Mouse (Mus musculus) ES-E14 (cell line): ENCODE results near the gene Tbl1xr1. TPM values are rescaled to one million over a fixed set of nuclear protein-coding genes. Genes with fewer than 3 reads are reported as not detected.

Experiments used
- DNase-seq: peaks from one replicate; pipeline ENCODE4 v3.0.0-alpha.2; 2013; ENCODE audit warnings: low read depth, low spot score
- H3K27ac ChIP-seq: 2 replicates; pipeline ENCODE4 v1.5.1; 2012; ENCODE audit warnings: low read depth, mild to moderate bottlenecking, low read length, moderate library complexity, mixed read lengths; ENCODE audit not compliant: poor library complexity, insufficient read depth, severe bottlenecking
- H3K36me3 ChIP-seq: 2 replicates; pipeline ENCODE4 v1.6.1; 2012; ENCODE audit warnings: mild to moderate bottlenecking, low read length, moderate library complexity, mixed read lengths; ENCODE audit not compliant: control insufficient read depth, poor library complexity, insufficient read depth, severe bottlenecking
- H3K4me1 ChIP-seq, 2 experiments: fragments of 150-350 bp in 1 of 2; sonication (generic) in 1 of 2; 2 replicates each; pipeline ENCODE4 v1.6.1; 2012; ENCODE audit warnings: low read length in 2 of 2, mild to moderate bottlenecking in 1 of 2, mixed read lengths in 1 of 2; ENCODE audit not compliant: control insufficient read depth in 2 of 2, insufficient read depth in 2 of 2, poor library complexity in 1 of 2
- H3K4me3 ChIP-seq, 2 experiments: fragments of 150-350 bp in 1 of 2; sonication (generic) in 1 of 2; 2 replicates each; pipeline ENCODE4 v1.5.1; 2012; ENCODE audit warnings: low read length in 2 of 2, low read depth in 1 of 2, mild to moderate bottlenecking in 1 of 2, mixed read lengths in 1 of 2; ENCODE audit not compliant: insufficient read depth in 1 of 2, poor library complexity in 1 of 2, severe bottlenecking in 1 of 2
- H3K9ac ChIP-seq: 2 replicates; pipeline ENCODE4 v1.6.1; 2012; ENCODE audit warnings: low read depth, mild to moderate bottlenecking, low read length, mixed read lengths; ENCODE audit not compliant: poor library complexity, insufficient read depth, severe bottlenecking
- H3K9me3 ChIP-seq: fragments of 150-350 bp; sonication (generic); 2 replicates; pipeline ENCODE4 v1.6.1; 2012; ENCODE audit warnings: low read depth, mild to moderate bottlenecking, low read length; ENCODE audit not compliant: control insufficient read depth, insufficient read depth
- CHD2 ChIP-seq: IDR thresholded peaks from 2 replicates; pipeline ENCODE4 v1.6.1; 2014; ENCODE audit warnings: mild to moderate bottlenecking, low read depth, low read length, inconsistent platforms
- HCFC1 ChIP-seq: IDR thresholded peaks from 2 replicates; pipeline ENCODE4 v1.6.1; 2012; ENCODE audit warnings: low read length, inconsistent platforms, borderline replicate concordance; ENCODE audit not compliant: insufficient read depth
- MAFK ChIP-seq: IDR thresholded peaks from 2 replicates; pipeline ENCODE4 v1.6.1; 2014; ENCODE audit warnings: mild to moderate bottlenecking, low read depth, low read length, inconsistent platforms; ENCODE audit not compliant: insufficient read depth
- ZC3H11A ChIP-seq: IDR thresholded peaks from 2 replicates; pipeline ENCODE4 v1.6.1; 2012; ENCODE audit warnings: low read depth, mild to moderate bottlenecking, inconsistent platforms, low read length, borderline replicate concordance
- ZNF384 ChIP-seq: IDR thresholded peaks from 2 replicates; pipeline ENCODE4 v1.6.1; 2012; ENCODE audit warnings: low read depth, low read length, inconsistent platforms
- in situ Hi-C, 2 experiments: fragments of 600-800 bp; cut with MboI; formaldehyde crosslinking; loops; one replicate each; pipeline ENCODE4 v1.15.1; 2025; ENCODE audit warnings: low sequenced_read_pairs in 2 of 2, inconsistent platforms in 1 of 2; ENCODE audit not compliant: unreplicated experiment in 2 of 2
- total RNA-seq: library from RNA; depleted of rRNA; stranded (reverse); fragments of 300-350 nt; gene quantifications from 2 replicates; pipeline ENCODE4 v1.2.3, GENCODE M21; 2012

Gene Tbl1xr1
- total RNA-seq, 1 experiment, result 64.6 TPM

GRCm38 (mm10) chr3:22091266-22091550 is 14.8 kb downstream of the Tbl1xr1 start:
- no peak overlapping the region for H3K4me3 ChIP-seq
- H3K9me3 ChIP-seq, result no peaks in the 10 kb centered on the region
- H3K27ac ChIP-seq, result no peak overlapping the region
- in situ Hi-C loops, result no loop called here
- TF ChIP-seq HCFC1, result no peak
- TF ChIP-seq MAFK, result no peak
- no peak for TF ChIP-seq CHD2
- TF ChIP-seq ZC3H11A, result no peak
- no peak for TF ChIP-seq ZNF384
- peaks cover 0 to 9% of the 10 kb centered on the region in 2 experiments; a peak in 3 of 4 replicates for H3K4me1 ChIP-seq
- no peak for DNase-seq
- H3K36me3 ChIP-seq, result peaks cover 2% of the 10 kb centered on the region; the same call in 1 of the 2 replicates
- H3K9ac ChIP-seq, result no peak overlapping the region

GRCm38 (mm10) chr3:22091681-22092080 is 15.2 kb downstream of the Tbl1xr1 start:
- no peak overlapping the region for H3K4me3 ChIP-seq
- no peak overlapping the region for H3K27ac ChIP-seq
- no peak for DNase-seq
- in situ Hi-C loops, result no loop called here
- peaks cover 0 to 9% of the 10 kb centered on the region in 2 experiments; a peak in 3 of 4 replicates for H3K4me1 ChIP-seq
- no peaks in the 10 kb centered on the region for H3K9me3 ChIP-seq
- no peak overlapping the region for H3K9ac ChIP-seq
- TF ChIP-seq ZC3H11A (no peak), CHD2 (no peak), HCFC1 (no peak), ZNF384 (no peak), MAFK (no peak)
- peaks cover 2% of the 10 kb centered on the region; the same call in 1 of the 2 replicates for H3K36me3 ChIP-seq

GRCm38 (mm10) chr3:22092784-22093183 is 16.3 kb downstream of the Tbl1xr1 start:
- no peak overlapping the region for H3K27ac ChIP-seq
- peaks cover 4% of the 10 kb centered on the region; the same call in 1 of the 2 replicates for H3K36me3 ChIP-seq
- H3K9ac ChIP-seq, result no peak overlapping the region
- H3K4me1 ChIP-seq, result peaks cover 0 to 11% of the 10 kb centered on the region in 2 experiments; a peak in 3 of 4 replicates
- DNase-seq, result no peak
- TF ChIP-seq ZC3H11A, result no peak
- no peak for TF ChIP-seq MAFK
- TF ChIP-seq HCFC1, result no peak
- TF ChIP-seq CHD2, result no peak
- TF ChIP-seq ZNF384, result no peak
- in situ Hi-C loops, result no loop called here
- H3K9me3 ChIP-seq, result no peaks in the 10 kb centered on the region
- H3K4me3 ChIP-seq, result no peak overlapping the region

GRCm38 (mm10) chr3:22103986-22104515 is 27.6 kb downstream of the Tbl1xr1 start:
- Histone ChIP-seq H3K36me3 (peaks cover 7% of the 10 kb centered on the region; the same call in 1 of the 2 replicates), H3K4me1 (peaks cover 7% of the 10 kb centered on the region in 2 experiments), H3K9me3 (no peaks in the 10 kb centered on the region), H3K9ac (no peak overlapping the region), H3K27ac (no peak overlapping the region), H3K4me3 (no peak overlapping the region)
- TF ChIP-seq MAFK (no peak), HCFC1 (no peak), ZNF384 (no peak), ZC3H11A (no peak), CHD2 (no peak)
- in situ Hi-C loops, result no loop called here
- DNase-seq, result no peak

GRCm38 (mm10) chr3:22105471-22105870 is 29.0 kb downstream of the Tbl1xr1 start:
- no peak overlapping the region for H3K4me3 ChIP-seq
- TF ChIP-seq HCFC1 (no peak), ZC3H11A (no peak), MAFK (no peak), CHD2 (no peak)
- H3K9me3 ChIP-seq, result no peaks in the 10 kb centered on the region
- peaks cover 5 to 7% of the 10 kb centered on the region in 2 experiments for H3K4me1 ChIP-seq
- peaks cover 7% of the 10 kb centered on the region; the same call in 1 of the 2 replicates for H3K36me3 ChIP-seq
- H3K27ac ChIP-seq, result no peak overlapping the region
- H3K9ac ChIP-seq, result no peak overlapping the region
- in situ Hi-C loops, result no loop called here
- no peak for DNase-seq
